Mouse (Mus musculus) inflammation-experienced regulatory T-cells, adult 6 months (primary cell): ENCODE data around the gene Suds3. TPM values are rescaled to one million over a fixed set of nuclear protein-coding genes. Genes with fewer than 3 reads are reported as not detected.
A peak's percentile ranks its signal among the peaks of the same experiment; 100 is the strongest.

Source experiments
- ATAC-seq: one replicate; pipeline ENCODE4 v1.8.0; 2017
- polyA plus RNA-seq, 3 experiments: library from polyadenylated mRNA; unstranded; fragments of 100-300 nt; shearing (Covaris generic); gene quantifications; one replicate each; pipeline ENCODE4 v1.2.1; 2017

Gene Suds3
- polyA plus RNA-seq, 3 experiments from 2014 or later: 8.8 to 14.4 (median 11.7) TPM

DNA sequence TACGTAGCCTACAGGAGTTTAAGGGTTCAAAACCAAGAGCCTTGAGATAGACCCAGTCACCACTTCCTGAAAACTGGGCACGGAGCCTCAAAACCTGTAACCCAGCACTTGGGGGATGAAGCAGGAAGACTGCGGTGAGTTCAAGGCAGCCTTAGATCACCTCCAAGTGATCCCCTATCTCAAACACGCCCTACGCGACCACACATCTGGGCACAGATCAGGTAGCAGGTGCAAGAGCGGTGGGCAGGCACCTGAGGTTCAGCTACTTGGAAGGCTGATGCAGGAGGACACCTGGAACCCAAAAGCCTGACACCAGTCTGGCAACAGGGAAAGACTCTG, 4.2 kb downstream of the Suds3 start:
- no peak for ATAC-seq

DNA sequence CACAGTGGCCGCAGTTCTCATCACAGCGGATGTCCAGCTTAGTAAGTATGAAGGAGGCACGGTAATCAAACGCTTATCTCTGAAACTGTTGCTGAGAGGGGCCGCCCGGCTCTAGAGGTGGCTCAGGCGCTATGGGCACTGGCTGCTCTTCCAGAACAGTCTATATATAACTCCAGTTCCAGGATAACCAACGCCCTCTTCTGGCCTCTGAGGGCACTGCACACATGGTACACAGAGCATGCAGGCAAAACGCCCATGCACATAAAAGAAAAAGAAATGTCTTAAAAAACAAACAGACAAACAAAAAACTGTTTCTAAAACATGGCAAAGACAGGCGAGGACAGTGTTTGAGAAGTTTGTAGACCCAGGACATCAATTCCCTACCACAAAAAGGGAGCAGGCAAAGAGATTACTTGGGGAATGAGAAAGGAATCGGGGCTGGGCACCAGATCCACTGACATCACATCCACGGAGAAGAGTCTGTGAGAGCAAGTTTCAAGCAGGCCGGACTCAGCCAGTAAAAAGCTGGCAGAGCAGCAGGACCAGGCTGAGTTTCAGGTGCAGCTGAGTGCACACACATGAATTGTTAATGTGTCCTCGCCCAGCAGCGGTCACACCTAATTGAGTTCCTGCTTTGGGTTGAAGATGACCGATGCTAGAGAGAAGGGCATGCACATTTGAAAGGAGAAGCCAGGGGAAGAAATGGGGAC, 4.7 kb downstream of the Suds3 start:
- no peak for ATAC-seq

DNA sequence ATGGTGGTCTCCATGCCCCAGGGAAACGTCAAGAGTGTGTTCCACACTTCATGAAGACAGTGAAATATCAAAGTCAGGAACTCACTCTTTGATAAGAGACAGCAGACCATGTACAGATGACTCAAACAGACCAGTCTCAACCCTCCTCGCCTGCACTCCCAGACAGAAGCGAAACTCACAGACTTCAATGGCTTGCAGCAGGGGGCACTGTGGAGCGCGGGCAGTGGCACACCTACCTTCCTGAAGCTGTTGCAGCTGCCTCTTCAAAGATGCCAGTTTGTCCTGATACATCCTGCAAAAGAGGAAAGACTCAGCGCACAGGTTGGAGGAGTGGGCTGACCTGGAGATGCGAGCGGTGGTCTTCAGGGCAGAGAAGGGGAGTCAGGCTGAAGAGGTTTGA, 6.4 kb downstream of the Suds3 start:
- ATAC-seq: no peak

DNA sequence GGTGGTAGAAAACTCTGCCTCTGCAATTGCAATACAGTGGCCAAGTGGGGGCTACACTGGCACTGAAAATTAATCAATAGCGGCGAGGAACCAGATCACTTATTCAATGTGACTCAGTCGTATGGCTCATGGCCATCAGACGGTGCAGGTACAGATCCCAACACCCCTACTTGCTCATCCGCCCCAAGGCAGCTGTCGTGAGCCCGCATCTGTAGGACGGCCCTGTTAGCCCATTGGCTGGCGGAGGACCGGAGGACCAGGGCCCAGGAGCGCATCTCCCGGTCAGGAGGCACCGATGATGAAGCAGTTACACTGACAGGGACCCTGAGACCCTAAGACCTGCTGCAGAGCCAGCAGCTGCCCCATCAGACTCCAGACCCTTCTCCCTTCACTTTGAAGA, 7.2 kb downstream of the Suds3 start:
- ATAC-seq: no peak

DNA sequence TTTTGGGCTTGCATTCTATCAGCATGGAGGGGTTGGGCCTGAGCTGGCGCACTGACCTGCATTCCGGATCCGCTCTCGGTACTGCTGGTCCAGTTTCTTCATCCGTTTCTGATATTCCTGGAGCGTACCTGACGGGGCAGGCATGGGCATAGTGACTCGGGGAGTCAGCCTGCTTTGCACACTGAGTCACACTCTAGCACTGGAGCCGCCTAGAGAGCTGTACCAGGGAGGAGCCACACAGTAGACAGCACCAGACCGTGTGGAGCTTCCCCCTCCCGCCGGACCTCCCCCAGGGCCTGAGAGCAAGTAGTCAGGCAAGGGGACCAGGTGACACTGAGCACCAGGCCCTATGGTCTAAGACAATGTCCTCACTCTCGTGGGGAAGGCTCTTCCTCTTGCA, 7.6 kb downstream of the Suds3 start:
- ATAC-seq: no peak

DNA sequence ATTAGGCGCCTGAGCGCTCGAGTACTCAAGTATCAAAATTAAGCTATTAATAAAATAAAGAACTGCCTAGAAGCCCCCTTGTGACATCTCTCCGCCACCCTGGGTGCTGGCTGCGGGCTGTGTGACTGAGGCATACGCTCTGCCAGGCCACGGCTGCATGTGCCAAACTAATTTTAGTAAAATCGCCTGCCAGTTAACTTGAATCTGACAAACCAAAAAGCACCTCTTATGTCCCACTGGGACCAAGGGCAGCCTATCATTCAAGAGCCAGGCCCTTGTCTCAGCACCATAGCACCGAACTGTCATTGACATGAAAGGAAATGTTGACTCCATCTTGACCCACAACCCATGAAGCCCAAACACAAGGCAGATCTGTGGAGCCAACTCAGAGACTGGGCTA, 10.2 kb downstream of the Suds3 start:
- no peak for ATAC-seq

DNA sequence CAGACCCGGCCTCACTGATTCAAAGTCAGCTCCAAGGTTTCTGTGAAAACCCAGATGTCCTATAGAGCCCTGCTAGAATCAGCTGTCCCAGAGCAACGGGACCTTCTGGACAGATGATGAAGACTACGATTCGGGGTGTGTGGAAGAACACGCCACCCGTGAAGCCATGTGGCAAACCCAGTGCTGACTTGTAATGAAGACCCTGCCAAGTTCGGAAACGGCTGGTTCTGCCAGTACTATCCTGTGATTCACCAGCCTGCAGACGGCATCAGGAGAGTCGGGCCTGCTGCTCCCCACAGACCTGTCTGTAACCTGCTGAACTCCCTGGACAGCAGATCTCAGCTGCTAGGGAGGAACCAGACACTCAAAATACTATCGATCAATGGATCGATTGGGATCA, 11.6 kb downstream of the Suds3 start:
- no peak for ATAC-seq

DNA sequence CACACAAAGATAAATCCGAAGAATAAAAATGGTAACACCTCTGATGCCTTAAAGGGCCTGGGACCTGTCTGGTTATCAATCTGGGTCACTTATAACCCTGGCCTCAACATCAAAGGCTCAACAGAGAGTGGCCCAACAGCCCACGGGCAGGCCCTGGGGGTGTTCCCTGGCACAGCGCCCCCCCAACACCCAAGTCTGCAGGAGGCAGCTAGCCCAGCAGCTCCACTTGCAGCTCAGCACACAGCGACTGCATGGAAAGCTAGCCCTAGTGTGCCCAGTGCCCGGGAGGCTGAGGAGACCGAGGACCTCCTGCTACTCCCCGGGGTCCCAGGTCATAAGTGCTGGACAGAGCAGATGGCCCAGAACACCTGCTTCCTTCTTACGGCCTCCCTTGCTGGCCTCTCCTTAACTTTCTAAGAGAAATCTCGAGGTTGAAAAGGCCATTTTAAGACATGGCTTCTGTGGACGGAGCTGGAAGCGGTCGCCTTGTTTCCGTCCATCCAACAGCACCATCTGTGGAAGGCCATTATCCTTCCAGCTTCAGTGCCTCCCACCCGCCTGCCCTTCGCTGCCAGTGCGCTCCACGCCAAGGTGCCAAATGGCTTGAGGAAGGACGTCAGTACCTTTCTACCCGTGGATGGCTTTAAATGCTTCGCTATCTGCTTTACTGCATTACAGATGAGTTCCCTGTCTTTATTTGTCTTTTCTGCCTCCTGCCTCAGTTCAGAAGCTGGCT, 12.6 kb downstream of the Suds3 start:
- no peak for ATAC-seq

DNA sequence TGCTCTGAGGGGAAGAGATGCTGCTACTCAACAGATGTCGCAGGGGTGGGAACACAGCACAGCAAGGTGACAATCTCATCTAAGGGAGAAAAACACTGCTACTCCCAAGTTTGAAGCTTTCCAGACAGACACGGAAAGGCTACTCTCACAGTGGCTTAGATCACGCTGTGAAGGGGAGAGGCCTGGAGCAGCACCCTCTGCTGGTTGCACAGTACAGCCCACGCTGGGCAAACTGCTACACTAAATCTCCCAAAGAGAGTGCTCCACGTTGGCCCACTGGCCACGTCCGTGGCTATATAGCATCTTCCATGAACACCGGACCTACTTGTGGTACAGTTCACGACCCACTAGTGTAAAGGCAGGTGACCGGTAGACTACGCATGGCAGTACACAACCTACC, 16.2 kb downstream of the Suds3 start:
- ATAC-seq: no peak

DNA sequence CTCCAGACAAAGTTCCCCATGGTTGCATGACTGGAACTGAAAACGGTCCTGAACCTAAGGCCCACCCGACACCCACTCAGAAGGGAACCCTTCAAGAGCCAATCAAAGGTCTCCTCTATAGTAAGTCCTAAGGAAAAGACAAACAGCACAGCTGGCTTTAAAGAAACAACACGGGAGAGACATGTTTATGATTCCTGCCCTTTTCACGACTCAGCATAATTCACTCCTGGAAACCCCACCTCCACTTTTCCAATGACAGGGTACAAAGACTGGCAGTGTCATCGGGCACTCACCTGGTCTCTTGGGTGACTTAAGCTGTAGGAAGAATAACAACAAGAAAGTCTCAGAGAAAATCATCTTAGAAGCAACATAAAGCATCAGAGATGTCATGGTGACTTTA, 16.9 kb downstream of the Suds3 start:
- no peak for ATAC-seq

DNA sequence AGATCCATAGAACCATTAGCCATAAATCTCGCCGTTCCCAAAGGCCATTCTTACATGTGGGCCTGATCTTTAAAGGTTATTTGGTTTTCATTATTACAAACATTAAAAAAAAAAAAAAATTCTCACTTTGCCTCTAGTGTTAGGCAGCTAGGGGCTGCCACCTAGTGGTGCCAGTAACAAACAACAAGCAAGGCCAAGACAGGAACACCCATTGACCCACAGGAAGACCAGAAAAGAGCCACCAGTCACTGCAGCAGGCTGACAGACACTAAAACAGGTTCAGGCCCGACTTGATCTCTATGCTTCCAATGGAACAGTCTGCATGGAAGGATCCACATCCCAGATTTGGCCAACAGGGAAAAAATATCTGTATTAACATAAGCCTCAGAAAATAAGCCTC, 19.2 kb downstream of the Suds3 start:
- ATAC-seq: no peak

DNA sequence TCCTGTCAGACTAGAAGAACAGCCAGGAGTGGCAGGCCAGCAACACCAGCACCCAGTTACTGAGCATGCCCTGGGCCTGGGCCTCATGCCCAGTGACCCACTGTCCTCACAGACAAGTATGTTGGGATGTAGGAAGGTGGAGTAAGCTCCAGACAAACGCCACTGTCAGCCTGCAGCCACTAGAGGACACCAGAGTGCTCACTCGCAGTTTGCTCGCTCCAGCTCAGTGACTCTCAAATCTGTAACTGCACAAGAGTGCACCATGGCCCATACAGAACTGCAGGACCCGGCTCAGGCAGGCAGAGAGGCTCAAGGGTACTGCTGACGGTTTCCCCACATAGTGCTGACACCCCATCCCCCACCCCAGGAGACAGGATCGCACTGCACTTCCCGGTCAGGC, 21.5 kb downstream of the Suds3 start:
- no peak for ATAC-seq

DNA sequence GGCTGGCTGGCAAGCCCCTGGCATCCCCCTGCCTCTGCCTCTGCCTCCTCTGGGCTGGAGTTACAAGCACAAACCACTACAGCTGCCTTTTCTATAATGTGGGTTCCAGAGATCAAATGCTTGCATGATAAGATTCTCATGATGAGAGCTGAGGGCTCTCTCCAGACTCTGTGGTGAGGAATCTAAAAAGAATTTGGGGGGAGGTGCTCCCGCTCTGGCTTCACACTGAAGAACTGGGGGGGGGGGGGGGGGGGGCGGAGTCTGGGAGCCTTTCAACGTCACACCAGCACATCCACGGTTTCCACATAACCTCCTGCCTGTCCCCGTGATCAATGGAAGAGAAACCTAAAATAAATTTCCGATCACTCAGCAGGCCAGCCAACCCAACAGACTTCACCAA, 26.1 kb downstream of the Suds3 start:
- peak; percentile 55 for ATAC-seq

DNA sequence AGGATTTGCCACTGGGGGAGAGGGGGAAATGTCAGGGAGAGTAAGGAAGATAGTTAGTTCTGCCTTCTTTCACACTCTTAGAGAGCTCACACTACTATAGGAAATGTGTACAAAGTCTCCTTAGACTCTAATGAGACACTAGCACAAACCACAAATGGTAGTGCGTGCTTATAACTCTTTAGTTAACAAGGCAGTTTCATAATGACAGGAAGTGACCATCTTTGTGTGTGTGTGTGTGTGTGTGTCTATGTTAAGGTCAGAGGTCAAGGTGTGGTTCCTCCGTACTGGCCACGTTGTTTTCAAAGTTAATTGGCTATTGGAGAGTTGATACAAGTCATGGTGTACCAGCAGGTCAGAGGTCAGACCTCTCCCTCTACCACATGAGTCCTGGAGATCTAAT, 26.8 kb downstream of the Suds3 start:
- ATAC-seq: peak; percentile 71

DNA sequence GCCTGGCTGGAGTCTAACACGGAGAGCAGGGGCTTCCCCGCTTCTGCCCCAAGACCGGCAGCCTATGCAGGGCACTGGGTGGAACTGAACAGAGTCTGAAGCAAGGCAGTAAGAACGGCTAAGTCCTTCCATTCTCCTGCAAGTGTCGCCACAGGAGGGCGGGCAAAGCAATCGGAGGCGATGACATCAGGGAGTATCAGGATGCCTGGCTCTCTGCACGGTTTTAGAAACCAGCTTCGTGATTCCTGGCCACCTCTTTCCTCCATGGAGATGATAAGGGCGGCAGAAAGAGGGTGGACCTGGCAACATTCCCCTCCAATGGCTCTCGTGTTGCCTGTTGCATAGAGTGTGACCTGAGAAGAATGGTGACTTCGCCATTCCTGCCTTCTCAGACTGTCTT, 28.2 kb downstream of the Suds3 start:
- no peak for ATAC-seq

DNA sequence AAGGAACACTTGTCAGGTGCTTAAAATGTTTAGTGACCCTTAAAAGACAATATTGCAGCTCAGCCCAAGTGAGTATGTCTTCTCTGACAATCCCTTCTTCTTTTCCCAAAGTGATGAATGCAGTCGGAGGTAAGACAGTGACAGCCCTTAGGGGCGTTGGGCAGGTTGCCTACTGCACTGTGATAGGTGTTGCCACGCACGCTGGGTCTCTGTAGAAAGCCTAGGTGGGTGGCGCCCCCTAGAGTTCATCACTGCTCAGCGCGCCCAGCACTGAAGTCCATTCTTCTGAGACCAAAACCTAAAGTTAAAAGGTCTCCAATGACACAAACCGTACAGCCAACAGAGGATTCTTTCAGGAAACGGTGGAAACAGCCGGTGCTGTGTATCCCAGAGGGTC, 46.4 kb downstream of the Suds3 start:
- no peak for ATAC-seq

DNA sequence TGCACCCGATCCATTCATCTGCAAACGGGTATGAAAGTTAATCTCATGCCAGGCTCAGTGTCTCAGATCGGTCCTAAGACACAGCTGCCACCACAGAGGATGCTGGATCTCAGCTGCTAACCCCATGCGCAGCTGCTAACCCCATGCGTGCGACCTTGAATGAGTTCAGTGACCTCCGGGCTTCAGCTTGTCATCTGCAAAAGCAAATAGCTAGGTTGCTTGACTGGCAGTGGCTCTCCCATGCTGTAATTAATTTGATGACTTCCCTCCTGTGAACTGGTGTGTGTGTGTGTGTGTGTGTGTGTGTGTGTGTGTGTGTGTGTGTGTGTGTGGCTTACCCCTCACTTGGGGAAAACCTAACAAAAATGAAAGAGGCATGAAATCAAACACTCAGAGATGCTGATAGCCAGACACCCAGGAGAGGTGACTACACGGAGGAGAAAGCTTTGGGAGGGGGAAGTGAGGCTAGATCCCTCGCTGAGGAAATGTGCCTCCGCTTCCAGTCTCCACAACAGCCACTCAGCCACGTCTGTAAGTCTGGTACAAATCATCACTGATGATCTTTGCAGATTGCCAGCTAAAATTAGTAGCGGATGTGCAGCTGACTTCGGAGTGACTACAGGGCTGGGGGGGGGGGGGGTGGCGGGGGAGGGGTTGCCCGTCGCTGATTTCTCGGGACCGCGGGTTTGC, 47.0 kb downstream of the Suds3 start:
- peak; percentile 68 for ATAC-seq

DNA sequence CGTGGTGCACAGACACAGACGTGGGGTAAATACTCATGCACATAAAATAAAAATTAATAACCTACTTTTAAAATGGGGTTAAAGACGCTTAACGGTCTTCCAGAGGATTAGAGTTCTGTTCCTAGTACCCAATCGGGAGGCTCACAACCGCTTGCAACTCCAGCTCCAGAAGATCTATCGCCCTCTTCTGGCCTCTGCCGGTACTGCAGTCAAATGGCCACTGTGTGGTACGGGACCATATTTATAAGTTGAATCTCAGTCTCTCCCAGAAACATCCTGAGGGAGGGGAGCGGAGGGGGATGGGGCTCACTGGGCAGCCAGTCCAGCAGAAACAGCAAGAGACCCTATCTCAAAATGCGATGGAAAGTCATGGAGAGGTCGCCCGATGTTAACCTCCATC, 47.7 kb downstream of the Suds3 start:
- ATAC-seq: no peak

DNA sequence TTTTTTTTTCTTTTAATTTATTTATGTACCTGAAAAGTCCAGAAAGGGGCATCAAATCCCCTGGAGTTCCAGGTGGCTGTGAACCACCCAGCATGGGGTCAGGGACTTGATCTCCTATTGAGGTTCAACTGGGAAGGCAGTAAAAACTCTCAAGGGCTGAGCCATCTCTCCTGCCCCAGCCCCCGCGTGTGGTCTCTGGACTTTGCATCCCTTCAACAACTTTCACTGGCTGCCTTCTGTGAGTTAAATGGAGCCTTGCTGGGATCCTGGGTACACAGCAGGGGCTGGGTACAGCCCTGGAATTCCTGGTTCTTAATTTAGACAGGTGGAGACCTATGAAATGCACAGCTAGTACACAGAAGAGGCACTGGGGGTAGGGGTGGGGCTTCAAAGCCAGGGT, 54.7 kb downstream of the Suds3 start:
- no peak for ATAC-seq

DNA sequence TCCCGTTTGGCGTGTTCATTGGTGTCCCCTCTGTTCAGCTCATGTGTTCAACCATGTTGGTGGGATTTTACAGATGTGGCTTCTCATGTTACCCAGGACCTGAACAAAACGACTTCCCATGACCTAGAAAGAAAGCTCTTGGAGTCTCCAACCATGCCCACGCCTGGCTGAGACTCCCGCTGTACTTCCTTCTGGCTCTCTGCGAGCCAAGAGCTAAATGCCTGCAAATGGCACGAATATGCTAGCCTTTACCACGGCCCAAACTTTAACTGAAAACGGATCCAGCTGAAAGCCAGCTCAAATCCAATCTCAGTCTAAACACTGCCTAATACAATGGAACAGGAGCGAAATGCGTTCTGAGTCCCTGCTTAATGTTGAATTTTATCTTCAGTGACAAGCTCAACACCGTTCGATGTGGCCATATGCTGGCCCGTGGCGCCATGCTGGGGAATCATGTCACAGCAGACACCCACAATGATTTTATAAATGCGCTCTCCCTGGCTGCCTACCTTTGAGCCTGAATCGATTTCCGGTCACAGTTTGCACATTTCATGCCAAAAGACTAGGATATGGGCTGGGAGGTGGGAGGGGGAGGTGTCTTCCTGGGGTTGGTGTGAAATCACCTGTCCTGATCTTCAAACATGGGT, 55.3 kb downstream of the Suds3 start:
- no peak for ATAC-seq

DNA sequence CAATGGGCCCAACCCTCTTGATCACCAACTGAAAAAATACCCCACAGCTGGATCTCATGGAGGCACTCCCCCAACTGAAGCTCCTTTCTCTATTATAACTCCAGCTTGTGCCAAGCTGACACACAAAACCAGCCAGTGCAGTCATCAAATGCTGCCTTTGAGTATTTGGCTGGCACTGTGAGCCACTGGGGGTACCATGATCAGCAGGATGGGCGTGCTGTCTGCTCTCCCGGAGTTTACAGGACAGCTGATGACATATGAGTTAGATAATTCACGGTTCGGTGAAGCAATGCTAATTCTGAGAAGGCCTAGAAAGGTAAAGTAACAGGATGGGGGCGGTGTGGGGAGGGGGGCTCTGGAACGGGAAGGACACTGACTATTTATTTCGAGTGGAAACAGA, 66.0 kb downstream of the Suds3 start:
- ATAC-seq: no peak

DNA sequence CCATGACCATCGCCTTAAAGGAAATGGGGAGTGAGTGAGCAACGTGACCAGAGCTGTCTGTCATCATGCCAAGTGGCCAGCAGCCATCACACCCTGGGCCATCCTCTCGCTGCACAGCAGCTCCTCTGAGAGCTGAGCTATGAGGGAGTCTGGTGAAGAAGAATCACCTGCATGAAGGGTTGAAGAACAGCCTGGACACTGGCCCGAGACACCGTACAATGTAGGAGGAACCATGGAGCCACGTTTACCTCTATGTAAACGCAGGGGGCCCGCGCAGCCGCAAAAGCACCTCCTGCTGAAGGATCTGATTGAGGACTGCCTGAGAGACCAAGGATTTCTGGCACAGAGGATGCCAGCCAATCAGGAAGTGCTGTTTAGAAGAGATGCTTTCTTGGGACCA, 70.8 kb downstream of the Suds3 start:
- ATAC-seq: no peak

DNA sequence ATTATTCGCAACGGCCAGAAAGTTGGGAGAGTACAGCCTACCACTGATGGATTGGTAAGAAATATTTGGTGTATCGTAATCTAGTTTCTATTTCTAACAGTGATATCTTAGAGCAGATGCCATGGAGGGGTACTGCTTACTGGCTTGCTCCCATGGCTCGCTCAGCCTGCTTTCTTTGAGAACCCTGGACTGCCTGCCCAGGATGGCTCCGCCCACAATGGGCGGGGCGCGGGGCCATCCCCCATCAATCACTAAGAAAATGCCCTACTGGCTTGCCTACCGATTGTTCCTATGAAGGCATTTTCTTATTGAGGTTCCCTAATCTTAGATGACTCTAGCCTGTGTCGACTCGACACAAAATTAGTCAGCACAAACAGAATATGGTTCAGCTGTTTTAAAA, 73.3 kb downstream of the Suds3 start:
- ATAC-seq: no peak
